Mouse (Mus musculus) Muller cell, postnatal 12 days (primary cell): ENCODE results near the gene Rimbp2.

Source experiments
- DNase-seq: peaks from one replicate; pipeline ENCODE4 v3.0.0-alpha.2; 2015; ENCODE audit errors: inconsistent ontology term

Gene Rimbp2

GRCm38 (mm10) chr5:128932776-128933175 lies 20.5 kb downstream of the Rimbp2 start:
- DNase-seq = no peak

DNA sequence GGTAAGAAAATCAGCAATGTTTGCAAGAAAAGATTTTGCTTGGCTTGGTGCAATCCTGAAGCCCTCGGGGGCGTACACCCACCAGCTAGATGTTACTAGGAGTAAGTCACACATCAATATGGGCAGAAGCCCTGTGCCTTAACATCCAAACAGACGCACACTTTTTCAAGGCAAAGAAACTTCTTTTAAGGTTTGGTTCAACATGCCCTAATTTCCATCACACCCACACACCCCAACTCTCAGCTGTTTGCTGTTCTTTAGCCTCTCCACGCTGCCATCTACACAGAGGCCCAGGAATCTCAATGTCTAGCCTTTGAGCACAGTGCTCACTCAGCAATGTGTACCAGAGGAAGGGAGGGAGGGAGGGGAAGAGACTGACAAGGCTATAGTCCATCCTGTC lies 28.2 kb downstream of the Rimbp2 start:
- DNase-seq = no peak

- no peak for DNase-seq
These were observed 33.2 kb downstream of the Rimbp2 start for GRCm38 (mm10) chr5:128920112-128920511.

GRCm38 (mm10) chr5:128917116-128917959 lies 35.9 kb downstream of the Rimbp2 start:
- peak; percentile 69 for DNase-seq

DNA sequence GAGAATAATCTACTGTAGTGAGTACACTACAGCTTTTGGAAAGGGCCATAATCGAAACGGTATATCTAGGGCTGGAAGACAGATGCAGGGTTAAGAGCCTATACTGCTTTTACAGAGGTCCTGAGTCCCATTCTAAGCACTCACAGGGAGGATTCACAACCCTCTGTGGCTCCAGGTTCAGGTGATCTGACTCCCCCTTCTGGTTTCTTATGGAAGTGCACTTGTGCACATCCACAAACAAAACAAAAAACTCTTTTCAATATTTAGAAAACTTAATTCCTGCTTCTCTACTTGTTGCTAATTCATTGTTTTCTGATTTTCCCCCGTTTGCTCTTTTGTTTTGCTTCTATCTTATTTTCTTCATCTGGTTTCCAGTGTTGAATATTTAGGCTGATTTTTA lies 39.5 kb downstream of the Rimbp2 start:
- DNase-seq = no peak

- no peak for DNase-seq
These were observed 40.9 kb downstream of the Rimbp2 start for GRCm38 (mm10) chr5:128912374-128912773.

GRCm38 (mm10) chr5:128911593-128911992 lies 41.7 kb downstream of the Rimbp2 start:
- DNase-seq = no peak

DNA sequence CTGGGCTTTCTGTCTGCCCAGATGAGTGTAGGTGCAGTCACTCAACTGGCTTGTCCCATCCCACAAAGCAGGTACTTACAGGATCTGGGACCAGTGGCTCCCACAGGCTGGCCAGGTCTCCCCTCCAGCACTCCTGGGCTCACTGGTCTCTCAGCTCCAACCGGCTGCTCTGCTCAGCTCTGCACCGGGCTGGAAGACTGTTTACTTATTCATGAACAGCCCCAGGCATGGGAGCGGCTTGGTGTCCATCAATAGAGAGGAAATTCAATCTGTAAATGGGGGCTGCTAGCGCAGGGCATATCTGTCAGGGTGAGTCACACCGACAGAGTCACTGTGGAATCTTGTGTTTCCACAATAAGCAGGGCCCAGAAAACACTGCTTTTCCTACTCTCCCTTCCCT lies 49.2 kb downstream of the Rimbp2 start:
- DNase-seq = peak; percentile 16

DNA sequence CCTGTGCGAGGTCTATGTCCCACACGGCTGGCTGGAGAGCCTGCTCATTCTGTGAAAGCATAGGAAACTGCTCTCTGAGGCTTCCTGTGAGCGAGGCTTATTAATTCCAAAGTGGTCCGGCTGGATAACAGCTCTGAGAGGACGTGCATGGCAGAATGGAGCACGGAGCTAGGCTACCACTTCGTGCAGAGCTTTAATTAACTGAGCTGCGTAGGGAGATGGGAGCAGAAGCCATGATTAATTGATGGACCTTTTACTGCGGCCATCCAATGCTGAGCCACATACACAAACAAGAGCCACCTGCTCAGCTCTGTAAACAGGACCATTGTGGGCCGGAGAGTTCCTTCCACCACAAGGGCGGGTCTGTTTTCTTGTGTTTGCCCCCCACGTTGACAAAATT lies 50.2 kb downstream of the Rimbp2 start:
- DNase-seq = no peak

DNA sequence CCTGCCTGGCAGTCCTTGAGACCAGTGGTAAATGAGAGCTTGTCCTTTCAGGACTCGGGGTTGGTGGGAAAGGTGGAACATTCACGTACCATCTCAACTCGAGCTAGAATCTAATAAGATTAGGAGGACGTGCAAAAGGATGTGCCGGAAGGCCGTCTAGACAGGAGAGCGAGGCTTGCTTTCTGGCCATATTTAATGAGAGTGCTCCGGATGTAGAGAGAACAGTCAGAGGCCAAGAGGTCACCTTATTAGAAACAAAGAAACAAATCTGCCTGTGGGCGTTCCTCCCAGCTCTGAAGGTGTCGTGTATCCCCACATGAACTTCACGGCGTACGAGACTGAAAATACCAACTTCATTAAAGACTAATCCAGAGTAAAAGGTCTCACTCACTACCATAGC lies 53.3 kb downstream of the Rimbp2 start:
- no peak for DNase-seq

- no peak for DNase-seq
These were observed 58.4 kb downstream of the Rimbp2 start for GRCm38 (mm10) chr5:128894921-128895320.

GRCm38 (mm10) chr5:128887546-128887945 lies 65.7 kb downstream of the Rimbp2 start:
- no peak for DNase-seq

DNA sequence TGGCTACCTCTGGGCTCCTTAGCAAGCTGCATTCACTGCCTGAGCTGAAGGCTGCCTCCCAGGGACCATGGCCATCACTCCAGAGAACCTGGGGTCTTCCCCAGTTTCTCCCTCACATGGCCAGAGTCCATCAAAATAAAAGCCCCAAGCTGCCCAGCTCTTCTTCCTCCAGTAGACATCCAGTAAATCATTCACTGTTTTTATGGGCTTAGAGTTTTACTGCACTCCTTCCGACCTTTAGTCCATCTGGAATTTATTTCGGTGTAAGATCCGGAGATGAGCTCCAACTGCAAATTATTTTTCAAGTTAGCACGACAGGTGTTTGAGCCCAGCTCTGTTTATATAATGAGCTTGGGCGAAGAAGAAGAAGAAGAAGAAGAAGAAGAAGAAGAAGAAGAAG lies 69.0 kb downstream of the Rimbp2 start:
- DNase-seq = no peak

GRCm38 (mm10) chr5:128879092-128879491 lies 74.2 kb downstream of the Rimbp2 start:
- DNase-seq = no peak

GRCm38 (mm10) chr5:128877425-128878035 lies 75.8 kb downstream of the Rimbp2 start:
- DNase-seq = peak; percentile 57

- no peak for DNase-seq
These were observed 81.6 kb downstream of the Rimbp2 start for GRCm38 (mm10) chr5:128871706-128872105.

GRCm38 (mm10) chr5:128866811-128867210 lies 86.5 kb downstream of the Rimbp2 start:
- DNase-seq = no peak

DNA sequence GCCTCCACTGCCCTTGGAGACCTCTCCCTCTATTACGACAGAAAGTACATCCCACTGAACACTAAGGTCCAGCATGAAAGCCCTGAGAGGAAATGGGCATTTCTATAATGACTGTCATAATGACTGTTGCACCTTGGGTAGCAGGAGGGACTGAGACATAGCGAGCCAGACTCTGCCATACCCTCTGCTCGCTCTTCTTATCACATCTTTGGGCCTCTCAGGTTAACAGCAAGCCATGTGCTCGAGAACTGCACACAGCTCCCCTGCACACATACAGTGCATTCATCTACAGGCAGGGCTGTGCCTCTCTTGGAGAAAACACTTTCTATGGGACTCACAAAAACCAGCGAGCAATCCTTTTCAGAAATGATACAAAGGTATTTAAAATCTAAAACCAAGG lies 87.0 kb downstream of the Rimbp2 start:
- no peak for DNase-seq

DNA sequence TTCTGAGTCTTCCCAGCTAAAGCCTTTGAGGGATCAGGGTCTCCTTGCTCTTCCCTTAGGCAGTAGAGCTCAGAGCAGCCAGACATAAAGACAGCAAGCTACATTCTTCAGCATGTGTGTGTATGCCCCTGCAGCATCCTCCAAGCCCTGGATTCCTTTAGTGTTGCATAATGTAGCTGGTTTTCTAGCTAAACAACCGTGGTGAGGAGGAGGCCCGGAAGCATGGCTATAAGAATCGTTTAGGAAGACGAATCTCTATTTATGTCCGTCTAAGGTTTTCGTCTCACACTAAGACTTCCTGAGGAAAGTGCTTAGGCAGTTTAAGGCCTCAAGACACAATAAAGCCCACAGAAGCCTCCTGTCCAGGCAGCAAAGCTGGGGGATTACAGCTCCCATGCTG lies 89.8 kb downstream of the Rimbp2 start:
- DNase-seq = no peak

DNA sequence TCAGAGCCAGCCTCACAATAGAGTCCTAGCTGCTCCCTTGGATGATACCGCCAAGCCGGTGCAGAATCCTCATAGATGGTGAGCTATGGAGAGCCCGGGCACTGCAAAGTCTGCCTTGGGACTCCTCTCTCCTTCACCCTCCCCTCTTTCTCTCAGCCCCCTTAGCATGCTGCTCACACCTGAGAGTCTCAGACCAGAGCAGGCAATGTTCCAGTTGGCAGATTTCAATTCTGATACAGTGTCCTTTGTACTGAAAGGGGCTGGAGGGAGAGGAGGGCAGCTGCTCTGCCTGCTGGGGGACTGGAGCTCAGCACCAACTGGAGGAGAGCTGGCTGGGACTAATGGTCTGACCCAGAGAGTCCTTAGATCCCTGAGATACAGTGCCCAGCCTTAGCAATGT lies 92.4 kb downstream of the Rimbp2 start:
- DNase-seq = no peak

- peak; percentile 13 for DNase-seq
These were observed 100.5 kb downstream of the Rimbp2 start for GRCm38 (mm10) chr5:128852791-128853190.

GRCm38 (mm10) chr5:128847806-128848205 lies 105.5 kb downstream of the Rimbp2 start:
- no peak for DNase-seq

GRCm38 (mm10) chr5:128846433-128847040 lies 106.7 kb downstream of the Rimbp2 start:
- DNase-seq = no peak
